Mouse (Mus musculus) brain, embryonic 14.5 days (tissue): Measurements from ENCODE around the gene Gm8257.
"Not testable (repeated sequence)": the region's sequence is repeated elsewhere in the genome, so short reads cannot be mapped to it uniquely, and the experiment has no call there.

ENCODE experiments used
- CTCF ChIP-seq: fragments of 200-500 bp; IDR thresholded peaks from 2 replicates; pipeline ENCODE4 v1.5.1; 2012; ENCODE audit warnings: inconsistent platforms, mild to moderate bottlenecking, moderate library complexity, borderline replicate concordance; ENCODE audit not compliant: insufficient read depth, insufficient read length; ENCODE audit errors: extremely low read depth
- POLR2A ChIP-seq: fragments of 200-500 bp; IDR thresholded peaks from 2 replicates; pipeline ENCODE4 v1.6.1; 2012; ENCODE audit warnings: mild to moderate bottlenecking, inconsistent platforms, borderline replicate concordance; ENCODE audit not compliant: poor library complexity, insufficient read depth, insufficient read length, severe bottlenecking; ENCODE audit errors: extremely low read depth

GRCm38 (mm10) chr14:44627737-44628136 is 78.5 kb downstream of the Gm8257 start, which contains the start of gene Gm5624:
- TF ChIP-seq CTCF, POLR2A: not testable (repeated sequence)
